Mouse (Mus musculus) layer of hippocampus, adult 11-12 months (tissue): ENCODE measurements at regions not wholly inside any gene's neighbourhood (a gene's known extent, or its start where the extent isn't known, plus 50 kb on each side); places are given as distances from the start of the nearest gene placed in this dataset.
"Not testable (repeated sequence)": the region's sequence is repeated elsewhere in the genome, so short reads cannot be mapped to it uniquely, and the experiment has no call there.

Experiments used
- DNase-seq: peaks from one replicate; pipeline ENCODE4 v3.0.0; 2022; ENCODE audit warnings: low spot score

DNA sequence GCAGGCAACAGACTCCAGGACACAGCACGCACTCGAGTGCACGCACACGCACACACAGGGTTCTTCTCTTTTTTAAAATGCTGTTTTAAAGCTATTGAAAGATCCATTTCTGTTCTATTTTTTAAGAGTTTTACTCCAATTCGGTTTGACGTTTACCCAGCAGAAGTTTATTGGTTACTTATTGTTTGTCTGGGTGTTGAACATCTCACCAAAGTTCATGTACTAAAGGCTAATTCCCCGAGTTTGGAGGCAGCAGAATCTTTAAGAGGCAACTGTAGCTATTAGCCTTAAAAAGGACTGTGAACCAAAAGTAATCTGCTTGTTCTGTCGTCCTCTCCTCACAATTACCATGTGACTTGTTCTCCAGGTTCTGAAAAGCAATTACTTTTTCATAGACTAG lies 263.0 kb upstream of the Nfia start:
- no peak for DNase-seq

DNA sequence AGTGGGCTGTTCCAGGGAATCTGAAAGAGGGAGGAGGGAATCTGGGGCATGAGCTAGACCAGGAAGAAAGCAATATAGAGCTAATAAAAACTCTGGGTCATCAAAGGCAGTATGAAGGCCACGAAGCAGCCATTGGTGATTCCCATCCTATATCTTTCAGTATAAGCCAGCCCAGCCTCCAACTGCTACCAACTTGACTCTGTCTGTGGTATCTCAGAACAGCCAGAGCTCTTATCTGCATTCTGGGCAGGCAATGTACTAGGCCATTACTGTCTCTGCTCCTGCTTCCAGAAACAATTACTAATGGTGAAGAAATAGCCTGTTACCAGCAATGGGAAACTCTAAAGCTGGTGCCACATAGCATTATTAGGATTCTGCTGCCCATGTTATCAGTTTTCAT lies 266.8 kb upstream of the Nfia start:
- no peak for DNase-seq

DNA sequence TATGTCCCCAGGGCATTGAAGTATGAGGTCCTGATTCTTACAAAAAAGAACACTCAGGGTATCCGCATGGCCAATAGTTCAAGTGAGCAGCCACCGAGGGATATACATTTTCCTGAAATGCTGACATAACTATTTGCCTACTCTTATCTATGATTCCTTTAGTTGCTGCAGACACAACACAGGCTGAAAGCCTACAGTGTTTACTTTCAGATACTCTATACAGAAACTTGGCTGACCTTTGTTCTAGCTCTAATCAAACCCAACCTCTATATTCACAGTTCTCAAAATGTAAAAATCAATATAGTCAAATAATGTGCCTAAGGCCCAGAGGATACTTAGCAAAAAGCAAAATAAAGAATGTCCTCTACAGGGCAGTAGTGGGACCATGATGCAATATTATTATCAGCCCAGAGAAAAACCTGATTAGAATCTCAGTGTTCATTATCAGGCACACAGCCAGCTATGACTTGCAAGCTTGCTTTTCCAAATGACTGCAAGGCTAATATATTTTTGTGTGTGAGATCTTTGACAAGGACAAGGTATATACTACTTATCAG lies 281.2 kb upstream of the Nfia start:
- no peak for DNase-seq

DNA sequence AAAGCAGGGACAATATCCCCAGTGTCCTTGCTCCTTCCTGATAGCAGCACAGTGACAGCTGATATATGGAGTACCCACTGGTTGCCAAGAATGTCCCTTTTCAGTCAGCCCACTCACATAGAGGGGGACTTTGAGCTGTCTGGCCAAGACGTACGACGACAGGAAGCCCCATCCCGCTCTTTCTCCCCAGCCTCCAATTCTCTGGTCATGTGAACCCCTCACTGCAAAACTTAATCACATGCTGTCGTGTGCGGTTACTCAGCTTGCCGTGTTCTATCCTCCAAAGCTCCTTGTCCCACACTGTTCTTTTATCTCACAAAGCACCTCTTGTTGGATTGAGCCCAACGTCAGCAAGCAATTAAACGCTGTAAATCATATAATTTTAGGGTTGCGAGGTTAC lies 286.2 kb upstream of the Nfia start:
- DNase-seq = no peak

DNA sequence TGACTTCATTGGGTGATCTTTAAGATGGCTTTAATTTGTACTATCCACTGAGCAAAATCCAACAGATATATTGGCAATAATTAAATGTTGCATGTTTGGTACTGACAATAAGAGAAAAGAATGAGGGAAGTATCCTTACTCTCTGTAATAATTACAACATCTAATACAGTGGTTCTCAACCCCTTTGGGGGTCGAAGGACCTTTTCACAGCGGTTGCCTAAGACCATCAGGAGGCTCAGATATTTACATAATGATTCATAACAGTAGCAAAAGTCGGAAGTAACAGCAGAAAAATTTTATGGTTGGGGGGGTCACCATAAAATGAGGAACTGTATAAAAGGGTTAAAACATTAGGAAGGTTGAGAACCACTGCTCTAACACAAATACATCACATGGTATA lies 287.3 kb upstream of the Nfia start:
- DNase-seq = no peak

DNA sequence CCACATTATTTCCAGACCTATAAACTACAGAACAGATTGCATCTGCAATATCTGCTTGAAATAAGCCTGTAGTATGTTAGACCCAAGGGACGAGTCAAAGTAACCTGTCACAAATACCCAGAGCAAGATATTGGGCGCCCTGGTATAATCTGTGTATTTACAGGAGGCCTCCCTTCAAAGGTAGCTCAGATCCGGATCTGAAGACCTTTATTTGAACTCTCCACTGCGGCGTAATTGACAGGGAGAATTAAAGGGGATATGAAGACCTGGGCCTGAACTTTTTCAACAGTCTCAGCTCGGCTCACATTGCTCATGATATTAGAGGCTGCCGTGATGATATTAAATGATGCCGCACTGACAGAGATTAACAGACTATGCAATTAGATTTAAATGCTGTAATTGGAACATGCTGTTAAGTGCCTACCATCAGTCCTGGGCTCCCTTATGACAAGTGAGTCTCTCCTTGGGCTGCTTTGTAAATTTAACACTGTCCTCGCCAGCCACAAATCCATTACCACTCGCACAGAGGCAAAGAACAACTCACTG lies 289.8 kb upstream of the Nfia start:
- no peak for DNase-seq

DNA sequence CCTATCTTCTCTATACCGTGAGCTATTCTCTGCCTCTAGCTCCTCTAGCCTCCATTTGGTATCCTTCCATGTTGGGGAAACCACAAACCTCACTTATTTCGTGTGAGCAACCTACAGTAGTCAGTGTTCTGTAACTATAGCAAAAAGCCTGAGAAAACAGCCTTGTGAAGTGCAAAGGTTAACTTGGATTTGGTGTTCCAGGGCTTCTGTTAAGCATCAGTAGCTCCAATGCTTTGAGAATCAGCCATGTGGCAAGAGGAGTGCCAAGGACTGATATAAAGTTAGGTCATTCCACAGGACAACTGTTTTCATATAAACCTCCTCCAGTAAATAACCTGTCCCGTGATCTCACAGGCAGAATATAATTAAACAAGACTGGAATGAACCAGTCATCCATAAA lies 290.7 kb upstream of the Nfia start:
- DNase-seq = no peak

DNA sequence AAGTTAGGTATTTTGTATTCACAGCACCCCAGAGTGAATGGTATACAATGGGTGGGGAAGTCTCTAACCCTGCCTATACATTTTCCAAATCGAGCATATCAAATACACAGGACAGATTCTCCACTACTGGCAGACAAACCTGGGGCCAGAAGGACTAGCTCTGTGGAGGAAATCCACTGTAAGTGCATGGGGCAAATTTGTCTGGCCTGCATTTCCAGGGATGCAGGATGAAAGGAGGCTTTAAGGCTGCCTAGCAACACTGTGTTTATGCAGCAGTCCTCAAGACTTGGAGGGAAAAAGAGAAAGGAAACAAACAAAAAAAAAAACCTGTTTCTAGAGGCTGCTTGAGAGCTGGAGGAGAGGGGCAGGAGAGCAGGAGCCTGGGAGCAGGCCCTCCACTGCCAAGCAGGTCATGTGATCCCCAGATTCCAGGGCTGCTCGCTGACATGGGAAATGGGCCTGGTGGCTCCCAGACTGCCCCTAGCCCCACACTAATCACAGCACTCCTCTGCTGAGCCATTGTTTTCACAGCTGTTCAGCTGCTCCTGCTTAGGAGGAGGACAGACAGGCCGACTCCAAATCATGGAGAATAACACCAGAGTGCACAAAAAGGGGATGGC lies 293.7 kb upstream of the Gm10192 start:
- peak; percentile 22 for DNase-seq

DNA sequence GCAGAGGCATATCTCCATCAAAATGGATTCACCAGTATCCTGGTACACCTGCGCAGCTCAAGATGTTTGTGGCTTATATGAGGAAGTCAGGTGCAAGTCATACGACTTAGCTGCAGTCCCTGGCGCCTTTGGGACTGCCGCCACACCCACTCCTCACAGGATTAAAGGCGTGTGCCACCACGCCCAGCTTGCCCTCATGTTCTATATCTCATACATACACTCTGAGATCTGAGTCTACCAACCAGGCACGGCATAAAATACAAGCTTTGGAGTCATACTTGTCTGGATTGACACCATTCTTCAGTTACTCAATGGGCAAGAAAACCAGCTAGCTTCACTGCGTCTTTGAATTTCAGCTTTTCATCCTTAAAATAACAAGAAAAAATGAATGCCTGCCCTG lies 290.5 kb upstream of the Gm10192 start:
- not testable (repeated sequence) for DNase-seq

DNA sequence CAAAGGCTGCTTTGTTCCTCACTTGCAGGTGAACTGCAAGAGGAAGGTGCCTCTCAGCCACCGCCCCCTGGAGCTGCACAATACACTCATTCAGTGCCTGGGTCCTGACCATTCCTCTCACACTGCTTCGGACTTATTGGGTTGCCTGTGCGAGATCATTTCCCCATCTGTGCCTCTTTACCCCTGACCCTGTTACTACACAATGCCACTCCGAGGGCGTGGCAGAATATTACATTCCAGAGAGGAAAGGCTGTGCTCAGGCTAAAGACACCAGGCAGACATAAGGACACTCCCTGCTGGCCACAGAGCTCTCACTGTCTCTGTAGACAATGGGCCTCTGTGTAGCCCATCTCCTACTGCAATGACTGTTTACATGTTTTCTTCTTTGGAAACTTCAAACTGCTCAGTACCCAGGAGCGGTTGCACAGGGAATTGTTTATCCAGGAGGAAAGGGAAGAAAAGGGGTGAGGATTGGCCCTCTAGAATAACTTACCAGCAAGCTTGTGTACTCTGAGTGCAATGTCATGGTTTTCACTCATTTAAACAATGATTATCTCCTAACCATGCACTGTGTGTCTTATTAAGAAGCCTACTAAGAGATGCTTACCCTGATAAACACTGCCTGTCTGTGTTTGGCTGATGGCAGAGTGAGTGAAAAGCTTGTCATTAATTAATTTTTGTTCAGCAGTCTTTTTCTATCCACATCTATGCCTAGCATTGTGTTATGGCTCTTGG lies 283.1 kb upstream of the Gm10192 start:
- peak; percentile 23 for DNase-seq

DNA sequence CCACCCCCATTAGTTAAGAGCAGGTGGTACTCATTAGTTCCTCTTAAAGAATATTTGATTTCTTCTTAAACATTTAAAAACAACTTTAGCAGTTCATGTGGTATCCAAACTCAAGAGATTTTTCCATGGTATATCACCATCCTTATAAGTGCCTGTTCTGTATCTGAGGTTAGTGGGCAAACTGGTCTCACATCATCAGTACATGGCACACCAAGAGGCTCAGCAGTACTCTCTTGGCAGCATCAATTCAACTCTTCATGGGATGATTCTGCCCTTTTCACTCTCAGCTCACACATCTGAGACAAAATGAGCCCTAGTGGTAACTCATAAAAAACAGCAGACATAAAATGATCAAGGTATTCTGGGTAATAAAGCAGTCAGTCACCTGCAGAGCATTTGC lies 282.6 kb upstream of the Gm10192 start:
- DNase-seq = no peak

DNA sequence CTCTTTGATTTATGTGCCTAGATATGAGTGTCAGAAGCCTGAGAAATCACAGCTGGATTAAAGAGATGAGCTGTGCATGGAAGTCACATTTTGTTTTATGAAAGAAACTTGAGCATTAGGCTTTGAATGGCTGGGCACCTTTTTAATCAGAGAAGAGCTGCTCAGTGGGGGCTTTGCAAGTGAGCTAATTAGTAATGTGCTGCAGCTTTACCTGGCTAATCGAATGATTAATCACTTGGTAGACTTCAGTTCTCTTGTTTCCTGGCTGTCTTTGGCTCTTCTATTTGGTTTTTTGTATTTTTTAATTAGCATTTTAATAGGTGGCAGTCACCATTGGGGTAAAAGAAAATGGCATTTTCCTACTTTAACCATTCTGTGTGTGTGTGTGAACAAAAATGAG lies 278.2 kb upstream of the Gm10192 start:
- no peak for DNase-seq

DNA sequence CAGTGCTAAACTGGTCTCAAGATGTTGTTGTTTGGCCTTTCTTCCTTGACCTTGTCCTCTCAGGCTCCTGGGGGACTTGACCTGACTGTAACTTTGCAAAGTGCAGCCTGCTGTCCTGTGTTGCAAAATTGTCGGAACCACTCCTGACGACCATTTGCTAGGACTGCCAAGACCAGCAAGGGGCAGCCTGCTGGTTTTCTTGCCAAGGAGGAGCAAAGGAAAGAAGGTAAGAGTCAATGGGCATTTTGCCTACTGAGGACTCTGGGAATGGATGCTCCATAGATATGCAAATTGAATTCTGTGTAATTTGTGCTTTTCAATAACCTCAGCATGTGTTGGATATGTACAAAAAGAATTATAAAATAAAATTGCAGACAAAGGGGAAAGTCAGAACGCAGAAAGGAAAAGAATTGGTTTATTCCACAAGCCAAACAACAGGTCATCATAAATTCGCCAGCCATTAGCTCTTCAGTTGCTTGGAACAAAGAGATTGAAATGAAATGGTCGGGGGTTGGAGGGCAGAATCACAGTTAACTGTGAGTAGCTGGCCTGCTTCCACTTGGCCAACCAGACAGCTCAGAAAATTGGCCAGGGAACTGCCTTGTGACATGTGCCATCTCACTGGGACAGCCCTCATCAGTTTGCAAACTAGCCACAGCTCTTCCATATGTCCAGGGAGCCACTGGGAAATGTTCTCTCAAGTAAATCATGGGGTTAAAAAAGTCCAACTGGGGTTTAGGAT lies 256.5 kb upstream of the Gm10192 start:
- no peak for DNase-seq

DNA sequence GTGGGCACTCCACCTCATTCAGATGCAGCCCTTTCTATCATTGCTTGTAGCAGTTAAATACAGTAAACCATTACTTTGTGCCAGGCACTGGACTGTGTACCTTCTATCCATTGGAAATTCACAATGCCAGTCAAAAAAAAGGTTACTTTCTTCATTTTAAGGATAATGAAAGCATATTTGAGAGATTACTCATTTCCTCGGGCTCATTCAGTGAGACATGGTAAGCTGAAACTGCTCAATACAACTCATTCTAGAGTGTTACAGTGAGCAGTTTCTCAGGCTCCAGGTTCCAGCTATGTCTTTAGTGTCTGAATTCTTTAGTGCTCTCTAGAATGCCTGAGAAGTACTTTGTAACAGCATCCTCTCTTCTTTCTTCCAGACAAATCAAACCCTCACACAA lies 249.7 kb upstream of the Gm10192 start:
- DNase-seq = no peak

DNA sequence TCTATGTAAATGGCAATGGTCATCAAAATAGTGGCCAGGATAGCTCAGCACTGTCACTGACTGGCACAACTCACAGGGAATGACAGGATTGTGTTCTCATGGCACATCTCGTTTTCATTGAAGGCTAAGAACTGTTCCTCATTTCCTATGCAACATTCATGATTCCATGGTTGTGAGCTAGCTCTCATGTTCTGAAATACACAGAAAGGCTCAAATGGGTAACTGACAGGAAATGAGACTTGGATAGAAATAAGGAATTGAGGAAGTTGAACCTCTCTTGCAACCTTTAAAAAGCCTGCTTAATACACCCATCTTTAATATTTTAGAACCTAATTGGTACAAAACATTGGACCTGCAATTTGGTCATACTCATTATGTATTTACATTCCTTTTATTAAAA lies 249.1 kb upstream of the Gm10192 start:
- DNase-seq = no peak

DNA sequence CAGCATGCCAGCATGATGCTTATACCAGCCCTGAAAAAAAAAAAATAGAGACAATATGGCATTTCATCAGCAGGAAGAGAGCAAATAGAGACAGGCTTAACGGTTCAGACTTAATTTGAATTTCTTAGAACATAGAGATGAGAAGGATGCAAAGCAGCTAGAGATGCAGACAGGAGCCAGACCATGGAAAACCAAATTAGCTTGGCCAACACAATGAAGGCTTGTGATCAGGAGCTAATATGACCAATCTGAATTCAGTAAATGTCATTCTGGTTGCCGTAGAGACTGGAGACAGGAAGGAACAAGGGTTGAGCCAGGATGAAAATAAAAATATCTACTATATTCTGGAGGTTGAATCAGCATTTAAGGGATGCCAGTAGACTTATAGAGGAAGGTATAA lies 248.3 kb upstream of the Gm10192 start:
- no peak for DNase-seq

DNA sequence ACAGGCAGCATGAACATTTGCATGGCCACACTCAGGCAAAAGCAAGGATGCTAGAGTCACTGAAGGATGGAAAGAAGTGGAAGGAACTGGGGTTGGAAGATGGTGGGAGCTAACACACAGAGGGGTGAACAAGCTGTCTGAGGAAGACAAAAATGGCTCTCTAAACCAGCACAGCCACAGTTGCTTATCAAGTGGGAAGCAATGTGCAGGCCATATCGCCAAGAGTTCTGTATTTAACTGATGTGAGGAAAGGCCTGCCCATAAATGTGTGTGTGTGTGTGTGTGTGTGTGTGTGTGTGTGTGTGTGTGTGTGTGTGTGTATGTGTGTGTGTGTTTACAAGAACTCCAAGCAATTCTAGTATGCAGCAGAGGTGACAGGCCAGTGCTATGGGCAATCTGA lies 236.9 kb upstream of the Gm10192 start:
- no peak for DNase-seq

DNA sequence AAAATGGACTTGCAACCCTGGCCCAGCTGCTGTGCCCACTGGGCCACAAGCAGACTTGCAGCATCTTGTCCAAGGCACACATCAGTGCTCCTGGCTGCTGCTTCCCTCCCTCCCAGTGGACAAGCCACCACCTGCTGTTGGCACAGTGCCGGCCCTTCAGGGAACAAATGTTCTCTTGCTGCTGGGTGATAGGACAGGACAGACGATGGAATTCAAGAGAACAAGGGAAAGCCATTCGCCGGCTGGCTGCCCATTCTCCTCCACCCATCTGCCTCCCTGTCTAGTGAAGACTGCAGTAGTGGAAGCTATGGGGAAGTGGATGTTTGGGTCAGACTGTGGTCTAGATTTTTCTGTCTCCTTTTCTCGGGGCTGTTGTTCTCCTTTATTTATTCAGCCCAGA lies 235.7 kb upstream of the Gm10192 start:
- peak; percentile 35 for DNase-seq

DNA sequence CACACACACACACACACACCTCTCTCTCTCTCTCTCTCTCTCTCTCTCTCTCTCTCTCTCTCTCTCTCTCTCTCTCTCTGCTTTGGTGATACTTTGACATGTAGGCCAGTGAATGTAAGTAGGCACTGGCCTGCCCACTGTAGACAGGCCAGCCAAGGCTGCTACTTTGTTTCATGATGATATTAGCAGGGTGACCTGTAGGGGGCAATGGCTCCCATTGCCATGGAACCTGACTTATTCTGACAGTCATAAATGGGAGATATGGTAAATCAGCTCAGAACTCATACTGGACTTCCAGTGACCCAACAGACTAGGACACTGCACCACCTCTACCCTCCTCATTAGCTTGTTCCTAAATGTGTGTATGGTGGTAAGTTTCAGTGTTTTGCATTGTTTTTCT lies 235.0 kb upstream of the Gm10192 start:
- DNase-seq = peak; percentile 5

DNA sequence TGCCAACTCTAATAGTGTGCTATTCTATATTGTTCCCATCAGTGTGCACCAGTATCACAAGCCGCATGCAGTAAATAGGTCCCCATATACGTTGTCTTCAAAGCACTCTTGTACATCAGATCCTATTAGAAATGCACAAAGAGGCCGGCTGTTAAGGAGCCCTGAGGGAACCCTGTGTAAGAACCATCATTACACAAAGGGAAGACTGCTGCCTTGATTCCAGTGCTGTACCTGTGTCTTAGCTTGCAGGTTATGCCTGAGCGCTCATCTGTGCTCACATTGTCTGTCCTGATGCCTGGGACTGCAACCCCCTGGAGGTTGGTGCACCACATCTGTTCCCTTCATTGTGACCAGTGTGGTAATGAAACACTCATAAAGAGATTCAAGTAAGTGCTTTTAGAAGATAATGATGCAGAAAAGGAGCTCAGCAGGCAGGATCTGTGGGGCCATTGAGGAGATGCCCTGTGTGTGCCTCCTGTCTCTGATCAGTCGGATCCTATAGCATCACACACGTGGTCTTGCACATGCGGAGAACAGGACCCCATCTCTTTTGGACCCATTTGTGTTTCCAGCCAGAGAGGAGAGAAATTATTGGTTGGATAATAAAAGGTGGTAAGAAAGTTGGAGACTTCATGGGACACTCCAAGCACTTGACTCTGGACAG lies 225.8 kb upstream of the Gm10192 start:
- DNase-seq = no peak

DNA sequence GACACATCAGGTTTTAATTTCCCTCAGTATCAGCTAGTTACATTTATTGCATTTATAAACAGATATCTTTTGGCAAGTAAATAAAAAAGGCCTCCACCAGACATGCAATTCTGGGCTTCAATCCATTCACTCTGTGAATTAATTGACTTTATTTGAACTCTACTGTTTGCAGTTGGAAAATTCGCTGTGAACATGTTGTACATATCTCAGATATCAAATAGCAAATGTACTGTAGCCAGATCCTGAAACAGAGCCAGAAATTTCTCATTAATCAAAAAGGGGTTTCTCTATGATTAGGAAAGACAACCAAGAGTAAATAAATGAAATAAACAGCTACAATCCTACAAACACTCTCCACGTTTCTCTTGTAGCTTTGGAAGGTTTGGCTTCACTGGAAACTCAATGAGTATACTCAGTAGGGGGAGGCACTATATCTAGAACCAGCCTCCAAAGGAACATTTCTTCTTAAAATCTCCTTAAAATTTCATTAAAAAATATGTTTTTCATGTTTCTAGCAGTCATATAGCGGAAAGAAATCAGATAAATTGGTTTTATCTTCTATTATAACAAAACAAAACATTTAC lies 211.8 kb upstream of the Gm10192 start:
- DNase-seq = no peak

DNA sequence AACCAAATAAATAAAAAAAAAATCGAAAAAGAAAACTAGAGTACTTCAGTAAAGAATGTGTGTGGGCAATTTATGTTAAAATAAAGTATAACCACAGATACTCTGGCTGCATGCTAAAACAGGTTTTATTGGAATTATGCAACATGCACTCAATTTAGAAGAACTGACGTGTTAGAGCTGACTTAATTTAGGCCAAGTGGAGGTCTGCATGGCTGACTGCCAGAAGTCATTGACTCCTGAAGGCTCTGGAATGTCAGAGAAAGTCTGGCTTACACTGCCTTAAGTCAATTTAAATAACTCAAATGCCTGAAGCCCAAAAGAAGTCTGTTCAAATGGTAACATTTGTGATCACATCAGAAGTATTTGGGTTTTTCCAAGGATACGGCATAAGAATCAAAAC lies 198.1 kb upstream of the Gm10192 start:
- no peak for DNase-seq
